Mouse (Mus musculus) spleen, embryonic (tissue): Measurements from ENCODE around the gene Angptl4.

Source experiments
- CTCF ChIA-PET: fragments of 350-600 bp; sonication (Branson Sonifier 250); formaldehyde crosslinking; loops from one replicate; lab custom pipeline; 2022; lab: Charles Lee

The Angptl4 gene

GRCm38 (mm10) chr17:33807181-33807888, 25.7 kb upstream of the Angptl4 start:
- CTCF ChIA-PET: interaction anchor here (0.7 kb wide), 1 partner anchor 18 kb away, joined by 7 read pairs; no protein-coding TSS in a partner anchor

- CTCF ChIA-PET: no interaction called here
These were observed 23.1 kb upstream of the Angptl4 start for GRCm38 (mm10) chr17:33804745-33805144.

- CTCF ChIA-PET: no interaction called here
These were observed 22.6 kb upstream of the Angptl4 start for GRCm38 (mm10) chr17:33804205-33804604.

- CTCF ChIA-PET: interaction anchor here (0.6 kb wide), 1 partner anchor 23 kb away, joined by 8 read pairs; no protein-coding TSS in a partner anchor
These were observed 20.6 kb upstream of the Angptl4 start for GRCm38 (mm10) chr17:33802221-33802620.

GRCm38 (mm10) chr17:33799277-33799676, 17.6 kb upstream of the Angptl4 start:
- CTCF ChIA-PET: interaction anchor here (0.6 kb wide), 1 partner anchor 41 kb away, joined by 16 read pairs; no protein-coding TSS in a partner anchor

GRCm38 (mm10) chr17:33798306-33798705, 16.7 kb upstream of the Angptl4 start:
- CTCF ChIA-PET: no interaction called here

- CTCF ChIA-PET: no interaction called here
These were observed 7.1 kb upstream of the Angptl4 start for GRCm38 (mm10) chr17:33788732-33789131.

- CTCF ChIA-PET: no interaction called here
These were observed 4.7 kb upstream of the Angptl4 start for GRCm38 (mm10) chr17:33786375-33786774.

- CTCF ChIA-PET: no interaction called here
These were observed 3.3 kb upstream of the Angptl4 start for GRCm38 (mm10) chr17:33784939-33785338.

GRCm38 (mm10) chr17:33783408-33783807, 1.8 kb upstream of the Angptl4 start:
- CTCF ChIA-PET: no interaction called here

- CTCF ChIA-PET: interaction anchor here (1.1 kb wide), 1 partner anchor 17 kb away, joined by 6 read pairs; no protein-coding TSS in a partner anchor
These were observed 437 bp upstream of the Angptl4 start for GRCm38 (mm10) chr17:33782067-33782466.

GRCm38 (mm10) chr17:33780431-33780830, 1.2 kb downstream of the Angptl4 start:
- CTCF ChIA-PET: no interaction called here

GRCm38 (mm10) chr17:33779967-33780295, 1.7 kb downstream of the Angptl4 start:
- CTCF ChIA-PET: interaction anchor here (0.6 kb wide), 1 partner anchor 248 kb away, joined by 3 read pairs; no protein-coding TSS in a partner anchor

GRCm38 (mm10) chr17:33779271-33779966, 2.2 kb downstream of the Angptl4 start:
- CTCF ChIA-PET: interaction anchor here (0.6 kb wide), 1 partner anchor 247 kb away, joined by 3 read pairs; no protein-coding TSS in a partner anchor

- CTCF ChIA-PET: interaction anchor here (0.7 kb wide), 1 partner anchor 9 kb away, joined by 5 read pairs; no protein-coding TSS in a partner anchor
These were observed 6.3 kb downstream of the Angptl4 start for GRCm38 (mm10) chr17:33775287-33775686.

GRCm38 (mm10) chr17:33774573-33775155, 7.0 kb downstream of the Angptl4 start:
- CTCF ChIA-PET: no interaction called here

GRCm38 (mm10) chr17:33773871-33774572, 7.6 kb downstream of the Angptl4 start:
- CTCF ChIA-PET: no interaction called here

GRCm38 (mm10) chr17:33773426-33773825, 8.2 kb downstream of the Angptl4 start:
- CTCF ChIA-PET: no interaction called here

GRCm38 (mm10) chr17:33771617-33772016, 10.0 kb downstream of the Angptl4 start:
- CTCF ChIA-PET: no interaction called here

- CTCF ChIA-PET: no interaction called here
These were observed 15.2 kb downstream of the Angptl4 start for GRCm38 (mm10) chr17:33766389-33766788.
